Mouse (Mus musculus): ENCODE results near the gene Rhbdf1. TPM values are rescaled to one million over a fixed set of nuclear protein-coding genes. Genes with fewer than 3 reads are reported as not detected.

The Rhbdf1 gene
- polyA plus RNA-seq, 1 experiment: 33.3 TPM

DNA sequence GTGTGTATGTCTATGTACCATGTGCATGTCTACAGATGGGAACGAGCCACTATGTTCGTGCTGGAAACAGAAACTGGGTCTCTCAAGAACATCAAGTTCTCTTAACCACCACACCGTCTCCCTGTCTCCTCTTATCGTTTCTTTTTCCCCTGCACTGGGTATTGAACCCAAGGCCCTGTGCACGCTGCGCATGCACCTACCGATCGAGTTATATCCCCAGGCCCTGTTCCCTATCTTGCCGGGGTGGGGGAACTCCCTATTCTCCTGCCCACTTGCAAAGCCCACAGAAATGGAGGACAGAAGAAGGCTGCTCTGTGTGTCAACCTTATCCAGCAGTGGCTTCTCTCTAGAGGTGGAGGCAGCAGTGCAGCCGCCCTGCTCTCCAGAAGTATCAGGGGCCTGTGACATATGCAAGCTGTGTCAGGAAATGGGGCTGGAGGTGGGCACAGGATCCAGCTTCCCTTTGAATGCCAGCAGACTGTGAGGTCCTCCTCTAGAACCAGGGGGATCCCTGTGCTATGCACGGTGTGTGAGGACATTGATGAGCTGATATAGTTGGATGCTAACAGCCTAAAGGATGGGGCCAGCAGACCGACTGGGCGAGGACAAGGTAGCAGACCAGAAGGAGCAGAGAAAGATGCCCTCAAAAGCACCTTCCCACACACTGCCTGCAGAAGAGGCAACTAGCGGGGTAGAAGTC lies 23.7 kb downstream of the Rhbdf1 start:
- Histone ChIP-seq H3K4me3 (ENCODE audit: low read depth, low read length) (no peak overlapping the region), H3K9ac (ENCODE audit: low read depth, poor library complexity, severe bottlenecking) (no peak overlapping the region), H3K4me1 (ENCODE audit: control insufficient read depth, insufficient read depth, low read length) (no peaks in the 10 kb centered on the region), H3K9me3 (replicated peaks; ENCODE audit: control insufficient read depth, insufficient read depth, low read length, poor library complexity, severe bottlenecking) (no peaks in the 10 kb centered on the region), H3K27ac (ENCODE audit: insufficient read depth, low read length) (no peak overlapping the region), H3K36me3 (ENCODE audit: control insufficient read depth, insufficient read depth, low read length, poor library complexity, severe bottlenecking) (no peaks in the 10 kb centered on the region), H3K27me3 (ENCODE audit: control insufficient read depth, insufficient read depth, low read length, poor library complexity, severe bottlenecking) (no peaks in the 10 kb centered on the region)
- TF ChIP-seq POLR2A (IDR thresholded peaks at IDR 0.05; ENCODE audit: insufficient read depth, low read length): no peak
- TF ChIP-seq EP300 (IDR thresholded peaks at IDR 0.05; ENCODE audit: insufficient read depth, low read depth, low read length): no peak
- no peak for TF ChIP-seq CTCF (IDR thresholded peaks at IDR 0.05; ENCODE audit: low read depth, low read length)

DNA sequence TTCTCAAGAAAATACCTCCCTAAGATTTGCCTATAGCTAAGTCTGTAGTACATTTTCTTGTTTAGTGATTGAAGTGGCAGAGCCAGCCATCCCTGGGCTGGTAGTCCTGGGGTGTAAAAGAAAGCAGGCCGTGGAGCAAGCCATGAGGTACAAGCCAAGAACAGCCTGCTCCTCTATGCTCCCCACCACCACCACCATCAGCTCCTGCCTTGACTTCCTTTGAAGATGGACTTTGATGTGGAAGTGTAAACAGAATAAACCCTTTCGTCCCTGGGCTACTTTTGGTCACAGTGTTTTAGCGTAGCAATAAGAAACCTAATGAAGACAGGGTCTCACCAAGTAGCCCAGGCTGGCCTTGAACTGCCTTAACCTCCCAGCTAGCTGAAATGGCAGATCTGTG lies 24.3 kb downstream of the Rhbdf1 start:
- no peaks in the 10 kb centered on the region for H3K4me1 ChIP-seq (ENCODE audit: control insufficient read depth, insufficient read depth, low read length)
- H3K9ac ChIP-seq (ENCODE audit: low read depth, poor library complexity, severe bottlenecking): no peak overlapping the region
- no peaks in the 10 kb centered on the region for H3K9me3 ChIP-seq (replicated peaks; ENCODE audit: control insufficient read depth, insufficient read depth, low read length, poor library complexity, severe bottlenecking)
- TF ChIP-seq POLR2A (IDR thresholded peaks at IDR 0.05; ENCODE audit: insufficient read depth, low read length): no peak
- TF ChIP-seq CTCF (IDR thresholded peaks at IDR 0.05; ENCODE audit: low read depth, low read length): no peak
- no peak for TF ChIP-seq EP300 (IDR thresholded peaks at IDR 0.05; ENCODE audit: insufficient read depth, low read depth, low read length)
- no peak overlapping the region for H3K4me3 ChIP-seq (ENCODE audit: low read depth, low read length)
- no peaks in the 10 kb centered on the region for H3K27me3 ChIP-seq (ENCODE audit: control insufficient read depth, insufficient read depth, low read length, poor library complexity, severe bottlenecking)
- H3K36me3 ChIP-seq (ENCODE audit: control insufficient read depth, insufficient read depth, low read length, poor library complexity, severe bottlenecking): no peaks in the 10 kb centered on the region
- no peak overlapping the region for H3K27ac ChIP-seq (ENCODE audit: insufficient read depth, low read length)

DNA sequence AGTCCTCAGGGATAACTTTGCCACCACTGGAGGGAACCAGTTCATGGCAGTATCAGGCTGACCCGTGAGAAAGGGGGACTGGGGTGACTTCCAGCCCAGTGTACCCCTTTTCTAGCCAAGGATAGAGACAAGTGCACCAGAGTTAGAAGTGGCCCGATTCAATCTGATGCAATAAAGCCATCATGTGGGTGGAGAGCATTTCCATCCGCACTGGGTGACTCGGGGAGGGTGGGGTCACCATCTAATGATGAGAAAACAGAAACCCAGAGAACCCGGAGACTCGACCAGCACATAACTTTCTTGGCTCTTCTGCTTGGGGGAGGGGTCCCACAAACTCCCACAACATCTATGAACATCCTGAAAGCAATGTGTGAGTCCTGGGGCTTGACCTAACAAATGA lies 25.4 kb downstream of the Rhbdf1 start:
- H3K9ac ChIP-seq (ENCODE audit: low read depth, poor library complexity, severe bottlenecking): no peak overlapping the region
- H3K27me3 ChIP-seq (ENCODE audit: control insufficient read depth, insufficient read depth, low read length, poor library complexity, severe bottlenecking): no peaks in the 10 kb centered on the region
- H3K27ac ChIP-seq (ENCODE audit: insufficient read depth, low read length): no peak overlapping the region
- no peak overlapping the region for H3K4me3 ChIP-seq (ENCODE audit: low read depth, low read length)
- H3K9me3 ChIP-seq (replicated peaks; ENCODE audit: control insufficient read depth, insufficient read depth, low read length, poor library complexity, severe bottlenecking): no peaks in the 10 kb centered on the region
- no peaks in the 10 kb centered on the region for H3K4me1 ChIP-seq (ENCODE audit: control insufficient read depth, insufficient read depth, low read length)
- no peaks in the 10 kb centered on the region for H3K36me3 ChIP-seq (ENCODE audit: control insufficient read depth, insufficient read depth, low read length, poor library complexity, severe bottlenecking)
- TF ChIP-seq CTCF (IDR thresholded peaks at IDR 0.05; ENCODE audit: low read depth, low read length) (no peak), EP300 (IDR thresholded peaks at IDR 0.05; ENCODE audit: insufficient read depth, low read depth, low read length) (no peak), POLR2A (IDR thresholded peaks at IDR 0.05; ENCODE audit: insufficient read depth, low read length) (no peak)

DNA sequence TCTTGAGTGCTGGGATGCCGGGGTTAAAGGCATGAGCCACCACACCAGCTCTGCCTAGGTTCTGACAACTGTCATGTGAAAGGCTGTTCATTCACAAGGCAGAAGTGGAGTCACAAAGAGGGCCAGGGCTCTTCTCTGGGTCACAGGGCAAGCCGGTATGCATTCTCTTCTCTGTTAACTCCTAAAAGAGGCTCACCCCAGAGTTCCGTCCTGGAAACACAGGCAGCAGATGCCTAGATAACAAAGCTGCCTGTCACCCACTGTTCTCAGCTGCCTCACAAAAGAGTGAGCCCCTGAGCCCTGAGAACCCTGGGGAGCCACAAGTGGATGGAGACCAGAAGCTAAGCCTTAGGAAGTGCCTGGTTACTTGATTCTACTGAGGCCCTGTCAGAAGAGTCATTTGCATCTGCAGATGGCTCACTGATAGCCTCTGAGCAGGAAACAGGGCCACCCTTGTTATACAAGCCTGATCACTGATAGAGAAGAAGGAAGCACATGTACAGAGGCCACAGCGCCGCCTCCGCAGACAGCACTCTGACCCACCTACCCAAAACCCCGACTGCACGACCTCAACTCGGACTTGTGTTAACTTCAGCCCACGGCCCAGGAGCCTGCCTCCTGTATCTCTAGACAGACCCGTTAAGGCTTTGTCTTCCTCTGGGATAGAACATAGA lies 26.1 kb downstream of the Rhbdf1 start:
- Histone ChIP-seq H3K4me3 (ENCODE audit: low read depth, low read length) (no peak overlapping the region), H3K9ac (ENCODE audit: low read depth, poor library complexity, severe bottlenecking) (no peak overlapping the region), H3K27me3 (ENCODE audit: control insufficient read depth, insufficient read depth, low read length, poor library complexity, severe bottlenecking) (no peaks in the 10 kb centered on the region), H3K36me3 (ENCODE audit: control insufficient read depth, insufficient read depth, low read length, poor library complexity, severe bottlenecking) (no peaks in the 10 kb centered on the region), H3K27ac (ENCODE audit: insufficient read depth, low read length) (no peak overlapping the region), H3K4me1 (ENCODE audit: control insufficient read depth, insufficient read depth, low read length) (no peaks in the 10 kb centered on the region), H3K9me3 (replicated peaks; ENCODE audit: control insufficient read depth, insufficient read depth, low read length, poor library complexity, severe bottlenecking) (no peaks in the 10 kb centered on the region)
- no peak for TF ChIP-seq EP300 (IDR thresholded peaks at IDR 0.05; ENCODE audit: insufficient read depth, low read depth, low read length)
- no peak for TF ChIP-seq CTCF (IDR thresholded peaks at IDR 0.05; ENCODE audit: low read depth, low read length)
- TF ChIP-seq POLR2A (IDR thresholded peaks at IDR 0.05; ENCODE audit: insufficient read depth, low read length): no peak

DNA sequence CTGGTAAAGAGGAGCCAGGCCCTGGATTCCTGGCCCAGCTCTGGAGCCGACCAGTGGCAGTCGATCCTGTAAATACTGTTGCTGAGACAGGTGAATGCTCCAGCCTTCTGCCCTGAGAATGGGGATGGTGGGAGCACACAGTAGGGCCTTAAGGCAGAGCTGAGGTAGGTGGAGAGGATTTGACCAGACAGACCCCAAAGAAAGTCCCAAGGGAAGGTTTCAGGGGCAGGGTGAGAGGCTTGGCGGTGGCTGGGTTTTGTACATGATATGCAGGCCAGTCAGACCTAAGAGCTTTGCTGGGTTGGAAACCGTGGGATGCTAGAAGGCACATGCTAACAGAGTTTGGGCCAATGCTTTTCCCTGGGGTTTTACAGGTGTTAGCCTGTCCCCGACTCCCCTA lies 27.5 kb downstream of the Rhbdf1 start:
- H3K27me3 ChIP-seq (ENCODE audit: control insufficient read depth, insufficient read depth, low read length, poor library complexity, severe bottlenecking): no peaks in the 10 kb centered on the region
- H3K4me3 ChIP-seq (ENCODE audit: low read depth, low read length): no peak overlapping the region
- H3K4me1 ChIP-seq (ENCODE audit: control insufficient read depth, insufficient read depth, low read length): no peaks in the 10 kb centered on the region
- H3K9me3 ChIP-seq (replicated peaks; ENCODE audit: control insufficient read depth, insufficient read depth, low read length, poor library complexity, severe bottlenecking): no peaks in the 10 kb centered on the region
- no peak overlapping the region for H3K9ac ChIP-seq (ENCODE audit: low read depth, poor library complexity, severe bottlenecking)
- H3K27ac ChIP-seq (ENCODE audit: insufficient read depth, low read length): no peak overlapping the region
- TF ChIP-seq POLR2A (IDR thresholded peaks at IDR 0.05; ENCODE audit: insufficient read depth, low read length): no peak
- no peak for TF ChIP-seq EP300 (IDR thresholded peaks at IDR 0.05; ENCODE audit: insufficient read depth, low read depth, low read length)
- TF ChIP-seq CTCF (IDR thresholded peaks at IDR 0.05; ENCODE audit: low read depth, low read length): no peak
- no peaks in the 10 kb centered on the region for H3K36me3 ChIP-seq (ENCODE audit: control insufficient read depth, insufficient read depth, low read length, poor library complexity, severe bottlenecking)

DNA sequence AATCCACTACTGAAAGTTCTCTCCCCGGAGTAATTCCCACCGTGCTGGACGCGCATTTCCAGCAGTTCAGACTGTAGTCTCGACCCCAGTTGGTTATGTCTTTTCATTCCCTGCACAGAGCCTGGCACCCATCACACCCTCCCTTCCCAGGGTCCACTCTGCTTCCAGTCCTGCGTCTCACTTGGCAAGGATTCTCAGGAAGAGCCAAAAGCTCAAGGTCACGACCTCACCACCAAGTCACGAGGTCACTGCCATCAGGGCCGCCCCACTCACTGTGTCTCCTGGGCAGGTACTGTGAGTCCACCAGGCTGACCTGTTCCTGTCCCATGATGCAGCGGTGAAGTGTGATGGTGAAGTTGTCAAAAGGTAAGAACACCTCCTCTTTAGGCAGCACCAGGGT lies 28.0 kb downstream of the Rhbdf1 start:
- Histone ChIP-seq H3K27me3 (ENCODE audit: control insufficient read depth, insufficient read depth, low read length, poor library complexity, severe bottlenecking) (no peaks in the 10 kb centered on the region), H3K9me3 (replicated peaks; ENCODE audit: control insufficient read depth, insufficient read depth, low read length, poor library complexity, severe bottlenecking) (no peaks in the 10 kb centered on the region), H3K4me3 (ENCODE audit: low read depth, low read length) (no peak overlapping the region), H3K27ac (ENCODE audit: insufficient read depth, low read length) (no peak overlapping the region), H3K36me3 (ENCODE audit: control insufficient read depth, insufficient read depth, low read length, poor library complexity, severe bottlenecking) (no peaks in the 10 kb centered on the region), H3K4me1 (ENCODE audit: control insufficient read depth, insufficient read depth, low read length) (no peaks in the 10 kb centered on the region), H3K9ac (ENCODE audit: low read depth, poor library complexity, severe bottlenecking) (no peak overlapping the region)
- TF ChIP-seq EP300 (IDR thresholded peaks at IDR 0.05; ENCODE audit: insufficient read depth, low read depth, low read length): no peak
- TF ChIP-seq CTCF (IDR thresholded peaks at IDR 0.05; ENCODE audit: low read depth, low read length): no peak
- no peak for TF ChIP-seq POLR2A (IDR thresholded peaks at IDR 0.05; ENCODE audit: insufficient read depth, low read length)
